Mouse (Mus musculus) midbrain, embryonic 15.5 days (tissue): ENCODE measurements around the gene Epm2a. TPM values are rescaled to one million over a fixed set of nuclear protein-coding genes. Genes with fewer than 3 reads are reported as not detected.

Experiments used
- ATAC-seq: fragments of 200-750 bp; cut with Nextera tagmentation; replicated peaks from 2 replicates; pipeline ENCODE4 v1.8.0; 2017; ENCODE audit warnings: moderate TSS enrichment
- H3K27ac ChIP-seq: fragments of 300-500 bp; sonication (generic); 2 replicates; pipeline ENCODE4 v1.5.1; 2015; ENCODE audit warnings: mild to moderate bottlenecking, inconsistent platforms
- H3K27me3 ChIP-seq: fragments of 300-500 bp; sonication (generic); replicated peaks from 2 replicates; pipeline ENCODE4 v1.6.1; 2015; ENCODE audit warnings: inconsistent platforms
- H3K36me3 ChIP-seq: fragments of 300-500 bp; sonication (generic); replicated peaks from 2 replicates; pipeline ENCODE4 v1.6.1; 2015; ENCODE audit warnings: inconsistent platforms
- H3K4me1 ChIP-seq: fragments of 300-500 bp; sonication (generic); 2 replicates; pipeline ENCODE4 v1.6.1; 2015; ENCODE audit warnings: inconsistent platforms
- H3K4me2 ChIP-seq: fragments of 300-500 bp; sonication (generic); 2 replicates; pipeline ENCODE4 v1.6.1; 2015; ENCODE audit warnings: inconsistent platforms, mild to moderate bottlenecking, moderate library complexity
- H3K4me3 ChIP-seq: fragments of 300-500 bp; sonication (generic); 2 replicates; pipeline ENCODE4 v1.5.1; 2015; ENCODE audit warnings: mild to moderate bottlenecking, inconsistent platforms
- H3K9ac ChIP-seq: fragments of 300-500 bp; sonication (generic); 2 replicates; pipeline ENCODE4 v1.6.1; 2015; ENCODE audit warnings: mild to moderate bottlenecking, inconsistent platforms
- H3K9me3 ChIP-seq: fragments of 300-500 bp; sonication (generic); 2 replicates; pipeline ENCODE4 v1.6.1; 2016; ENCODE audit warnings: inconsistent platforms
- WGBS: fragments of 180-500 bp; shearing (Covaris S2); methylation state at CpG from one replicate; pipeline ENCODE4 v1.1.7; 2015; ENCODE audit warnings: mixed read lengths; 5-methylcytosine and 5-hydroxymethylcytosine counted together
- polyA plus RNA-seq: library from polyadenylated mRNA; unstranded; fragments of >200 nt; fragmentation: Nextera tagmentation; extraction: Ambion mirVana; gene quantifications from 2 replicates; pipeline ENCODE4 v1.2.1, GENCODE M21; 2015

Gene Epm2a
- polyA plus RNA-seq, 1 experiment from 2014 or later = 1.6 TPM

- 87% methylated on average over 6 of the region's 6 CpGs for WGBS
- no peak overlapping the region for H3K4me3 ChIP-seq
- H3K9me3 ChIP-seq = no peaks in the 10 kb centered on the region
- ATAC-seq = no peak
- no peak overlapping the region for H3K4me2 ChIP-seq
- no peak overlapping the region for H3K27ac ChIP-seq
- H3K36me3 ChIP-seq = no peaks in the 10 kb centered on the region
- no peaks in the 10 kb centered on the region for H3K4me1 ChIP-seq
- no peaks in the 10 kb centered on the region for H3K27me3 ChIP-seq
- H3K9ac ChIP-seq = no peak overlapping the region
These were observed 96.1 kb downstream of the Epm2a start for GRCm38 (mm10) chr10:11439342-11439741.

GRCm38 (mm10) chr10:11449556-11450305 is 106.5 kb downstream of the Epm2a start:
- WGBS = 32% methylated on average over 23 of the region's 23 CpGs
- Histone ChIP-seq H3K36me3 (no peaks in the 10 kb centered on the region), H3K9me3 (no peaks in the 10 kb centered on the region), H3K4me2 (peak overlapping the region; percentile 25; the same call in 1 of the 2 replicates), H3K27me3 (peaks cover 4% of the 10 kb centered on the region; the same call in 1 of the 2 replicates), H3K4me3 (no peak overlapping the region), H3K4me1 (peaks cover 8% of the 10 kb centered on the region; the same call in 1 of the 2 replicates), H3K27ac (no peak overlapping the region), H3K9ac (no peak overlapping the region)
- ATAC-seq = peak; percentile 95

- peaks cover 4% of the 10 kb centered on the region; the same call in 1 of the 2 replicates for H3K27me3 ChIP-seq
- no peak overlapping the region for H3K4me2 ChIP-seq
- peaks cover 8% of the 10 kb centered on the region; the same call in 1 of the 2 replicates for H3K4me1 ChIP-seq
- no peak overlapping the region for H3K27ac ChIP-seq
- no peak overlapping the region for H3K9ac ChIP-seq
- no peak for ATAC-seq
- no peaks in the 10 kb centered on the region for H3K36me3 ChIP-seq
- H3K9me3 ChIP-seq = no peaks in the 10 kb centered on the region
- no peak overlapping the region for H3K4me3 ChIP-seq
- 89% methylated on average over 2 of the region's 2 CpGs for WGBS
These were observed 109.3 kb downstream of the Epm2a start for GRCm38 (mm10) chr10:11452537-11452936.

GRCm38 (mm10) chr10:11457445-11457844 is 114.2 kb downstream of the Epm2a start:
- whole genome bisulfite sequencing = 40% methylated on average over 1 of the region's 1 CpGs

GRCm38 (mm10) chr10:11491956-11492355 is 148.8 kb downstream of the Epm2a start:
- 38% methylated on average over 28 of the region's 28 CpGs for WGBS
- no peaks in the 10 kb centered on the region for H3K27me3 ChIP-seq
- ATAC-seq = peak; percentile 88

More at GRCm38 (mm10) chr10:11457445-11457844, 114.2 kb downstream of the Epm2a start:
- Histone ChIP-seq H3K4me2 (no peak overlapping the region), H3K4me1 (no peaks in the 10 kb centered on the region), H3K36me3 (no peaks in the 10 kb centered on the region), H3K9ac (no peak overlapping the region), H3K27ac (no peak overlapping the region), H3K9me3 (no peaks in the 10 kb centered on the region), H3K4me3 (no peak overlapping the region), H3K27me3 (no peaks in the 10 kb centered on the region)
- no peak for ATAC-seq

More at GRCm38 (mm10) chr10:11491956-11492355, 148.8 kb downstream of the Epm2a start:
- H3K4me3 ChIP-seq = no peak overlapping the region
- no peaks in the 10 kb centered on the region for H3K9me3 ChIP-seq
- no peak overlapping the region for H3K27ac ChIP-seq
- H3K36me3 ChIP-seq = no peaks in the 10 kb centered on the region
- no peak overlapping the region for H3K9ac ChIP-seq
- no peaks in the 10 kb centered on the region for H3K4me1 ChIP-seq
- no peak overlapping the region for H3K4me2 ChIP-seq

Other genes starting within 250 kb of the Epm2a start
- gene Shprh, start 194.0 kb upstream of the Epm2a start, polyA plus RNA-seq = 21.7 and 24.1 TPM in 2 replicates
- 21.9 and 22.3 TPM in 2 replicates for gene Fbxo30, start 62.1 kb upstream of the Epm2a start, polyA plus RNA-seq